Mouse (Mus musculus): ENCODE results near the gene Ptpn22. TPM values are rescaled to one million over a fixed set of nuclear protein-coding genes. Genes with fewer than 3 reads are reported as not detected.
"Not testable (repeated sequence)": the region's sequence is repeated elsewhere in the genome, so short reads cannot be mapped to it uniquely, and the experiment has no call there.

Ptpn22 gene
- total RNA-seq (2014; rRNA removed) (0.31 and 4.3 TPM in 2 replicates), polyA plus RNA-seq (2015; fragmentation: Nextera tagmentation; extraction: Ambion mirVana) (0.40 and 0.53 TPM in 2 replicates)

DNA sequence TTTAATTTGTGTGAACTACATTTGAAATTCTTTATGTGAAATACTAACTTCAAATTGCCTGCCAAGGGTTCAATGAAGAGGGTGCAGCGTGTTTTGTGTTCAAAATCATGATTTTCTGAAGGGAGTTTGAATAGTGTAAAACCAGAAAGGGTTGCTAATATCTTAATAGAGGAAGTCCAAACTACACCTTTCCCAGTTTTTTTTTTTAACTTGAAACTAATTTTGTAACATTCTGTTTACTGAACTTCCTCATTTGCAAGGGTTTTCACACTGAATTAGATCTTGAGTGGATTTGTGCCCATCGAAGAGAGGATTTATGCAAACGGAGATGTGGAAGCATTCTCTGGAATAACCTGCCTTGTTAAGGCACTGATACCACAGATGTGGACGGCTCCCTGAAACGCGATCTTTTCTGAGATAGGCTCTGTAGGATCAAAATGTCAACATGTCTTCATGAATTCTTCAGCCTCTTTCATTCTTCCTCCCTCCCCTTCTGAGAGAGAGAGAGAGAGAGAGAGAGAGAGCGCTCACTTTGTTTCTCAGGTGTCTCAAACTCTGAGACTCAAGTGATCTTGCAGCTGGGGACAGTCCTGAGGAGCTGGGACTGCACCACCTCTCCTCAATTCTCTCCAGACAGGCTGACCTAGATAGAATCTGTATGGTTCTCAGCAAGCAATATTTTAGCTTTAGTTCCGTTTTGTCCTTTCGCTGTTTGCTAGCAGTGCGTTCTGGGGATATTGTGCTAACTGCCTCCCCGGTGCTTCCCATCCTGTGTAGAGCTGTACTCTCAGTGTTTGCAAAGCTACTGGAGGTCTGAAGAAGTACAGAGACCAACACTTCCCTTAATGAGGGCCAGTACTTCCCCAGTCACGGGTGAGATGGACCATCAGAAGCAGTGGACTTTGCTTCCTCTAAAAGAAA lies at the start of gene Ptpn22:
TSS of gene Ptpn22 (plus strand) at position 915 of the 921 bp plus-strand sequence.
- H3K9ac ChIP-seq (replicated peaks; ENCODE audit: low read length) = no peak within 1 kb of the TSS
- H3K27ac ChIP-seq = no peak within 1 kb of the TSS
- no peaks in the 10 kb centered on the region for H3K9me3 ChIP-seq (ENCODE audit: low read length)
- no peaks in the 10 kb centered on the region for H3K27me3 ChIP-seq (ENCODE audit: insufficient read depth, low read length)
- no peak within 1 kb of the TSS for H3K4me2 ChIP-seq (ENCODE audit: low read depth, low read length)
- no peaks in the 10 kb centered on the region; the same call in 1 of the 2 replicates for H3K4me1 ChIP-seq (ENCODE audit: insufficient read depth, low read length)
- 73% methylated on average over 12 of the region's 12 CpGs for WGBS
- ATAC-seq (no peak), DNase-seq (ENCODE audit: low spot score) (no peak)
- no peak for TF ChIP-seq CTCF (IDR thresholded peaks at IDR 0.05; ENCODE audit: low read depth)
- H3K4me3 ChIP-seq (ENCODE audit: low read length) = no peak within 1 kb of the TSS
- H3K36me3 ChIP-seq (ENCODE audit: insufficient read depth, low read length) = no peaks in the 10 kb centered on the region

DNA sequence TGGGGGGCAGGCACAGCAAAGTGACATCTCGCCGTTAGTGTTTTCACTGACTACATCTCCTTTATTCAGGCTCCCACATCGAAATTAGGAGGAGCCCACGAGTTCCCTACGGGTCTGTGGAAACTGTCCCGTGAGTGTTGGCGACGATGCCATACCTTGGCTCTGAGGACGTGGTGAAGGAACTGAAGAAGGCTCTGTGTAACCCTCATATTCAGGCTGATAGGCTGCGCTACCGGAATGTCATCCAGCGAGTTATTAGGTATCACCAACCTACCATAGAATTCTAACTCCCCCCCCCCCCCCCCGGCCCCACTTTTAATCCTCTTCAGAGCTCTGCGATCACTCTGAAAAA lies 49.8 kb upstream of the Ptpn22 start:
- H3K4me2 ChIP-seq (ENCODE audit: low read depth, low read length) = peak overlapping the region; percentile 89
- H3K27ac ChIP-seq = peak overlapping the region; percentile 93
- ATAC-seq (no peak; the same call in 1 of the 2 replicates), DNase-seq (ENCODE audit: low spot score) (no peak)
- 3% methylated on average over 14 of the region's 14 CpGs for WGBS
- peaks cover 15% of the 10 kb centered on the region for H3K4me1 ChIP-seq (ENCODE audit: insufficient read depth, low read length)
- TF ChIP-seq CTCF (IDR thresholded peaks at IDR 0.05; ENCODE audit: low read depth) = no peak
- H3K27me3 ChIP-seq (ENCODE audit: insufficient read depth, low read length) = no peaks in the 10 kb centered on the region
- H3K36me3 ChIP-seq (ENCODE audit: insufficient read depth, low read length) = peaks cover 3% of the 10 kb centered on the region; the same call in 1 of the 2 replicates
- H3K4me3 ChIP-seq (ENCODE audit: low read length) = peak overlapping the region; percentile 88
- peak overlapping the region; percentile 87 for H3K9ac ChIP-seq (replicated peaks; ENCODE audit: low read length)
- H3K9me3 ChIP-seq (ENCODE audit: low read length) = no peaks in the 10 kb centered on the region

DNA sequence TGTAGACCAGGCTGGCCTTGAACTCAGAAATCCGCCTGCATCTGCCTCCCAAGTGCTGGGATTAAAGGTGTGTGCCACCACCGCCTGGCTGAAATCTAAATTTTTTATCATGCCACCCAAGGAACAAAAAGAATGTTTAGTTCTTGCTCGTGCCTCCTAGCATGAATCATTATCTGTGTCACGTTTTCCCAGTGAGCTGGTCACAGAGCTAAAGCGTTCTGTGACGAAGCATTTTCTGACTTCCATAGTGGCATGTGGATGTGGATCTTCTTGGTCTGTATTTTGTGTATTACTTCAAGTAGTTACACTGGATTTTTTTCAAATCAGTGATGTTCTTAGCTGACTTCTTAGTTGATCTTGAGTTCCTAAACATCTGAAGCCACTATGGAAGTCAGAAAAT lies 48.6 kb upstream of the Ptpn22 start:
- TF ChIP-seq CTCF (IDR thresholded peaks at IDR 0.05; ENCODE audit: low read depth) = no peak
- Histone ChIP-seq H3K9ac (replicated peaks; ENCODE audit: low read length) (no peak overlapping the region), H3K4me2 (ENCODE audit: low read depth, low read length) (no peak overlapping the region), H3K4me3 (ENCODE audit: low read length) (no peak overlapping the region), H3K9me3 (ENCODE audit: low read length) (no peaks in the 10 kb centered on the region), H3K36me3 (ENCODE audit: insufficient read depth, low read length) (peaks cover 7% of the 10 kb centered on the region; the same call in 1 of the 2 replicates), H3K27ac (no peak overlapping the region), H3K4me1 (ENCODE audit: insufficient read depth, low read length) (peaks cover 15% of the 10 kb centered on the region), H3K27me3 (ENCODE audit: insufficient read depth, low read length) (no peaks in the 10 kb centered on the region)
- ATAC-seq (no peak), DNase-seq (ENCODE audit: low spot score) (no peak)
- WGBS = 91% methylated on average over 6 of the region's 6 CpGs

DNA sequence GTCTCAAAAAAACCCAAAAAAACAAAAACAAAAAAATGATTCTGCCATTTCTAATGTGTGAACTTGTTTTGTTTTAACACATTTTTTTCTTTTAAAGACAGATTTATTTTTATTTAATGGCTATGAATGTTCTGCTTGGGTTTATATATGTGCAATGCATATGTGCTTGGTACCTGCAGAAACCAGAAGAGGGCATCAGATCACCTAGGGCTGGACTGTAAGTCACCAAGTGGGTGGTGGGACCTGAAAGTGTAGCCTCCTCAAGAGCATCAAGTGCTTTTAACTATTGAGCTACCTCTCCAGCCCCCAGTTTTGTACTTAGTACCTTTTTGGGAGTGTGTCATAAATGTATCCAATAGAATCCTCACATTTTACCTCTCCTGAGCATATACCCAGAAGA lies 32.0 kb upstream of the Ptpn22 start:
- Histone ChIP-seq H3K9me3 (ENCODE audit: low read length) (no peaks in the 10 kb centered on the region), H3K9ac (replicated peaks; ENCODE audit: low read length) (no peak overlapping the region)

DNA sequence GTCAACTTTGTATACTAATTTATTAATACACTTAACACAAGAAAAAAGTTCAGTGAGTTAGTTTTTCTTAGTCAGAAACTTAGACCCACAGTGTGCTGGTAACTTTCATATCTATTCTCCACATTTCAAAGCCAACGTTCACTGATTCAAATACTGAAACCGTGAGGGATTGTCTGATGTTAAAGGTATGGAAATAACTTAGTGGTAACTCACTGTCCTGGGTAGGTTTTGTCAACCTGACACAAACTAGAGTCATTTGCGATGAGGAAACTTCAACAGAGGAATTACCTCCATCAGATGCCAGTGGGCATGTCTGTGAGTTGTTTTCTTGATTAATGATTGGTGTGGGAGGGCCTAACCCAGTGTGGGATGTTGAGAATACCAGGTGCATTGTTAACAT lies 30.6 kb upstream of the Ptpn22 start:
- no peak for DNase-seq (ENCODE audit: low spot score)
- H3K4me2 ChIP-seq (ENCODE audit: low read depth, low read length) = no peak overlapping the region
- no peak for TF ChIP-seq CTCF (IDR thresholded peaks at IDR 0.05; ENCODE audit: low read depth)
- H3K9ac ChIP-seq (replicated peaks; ENCODE audit: low read length) = no peak overlapping the region
- H3K4me3 ChIP-seq (ENCODE audit: low read length) = no peak overlapping the region
- H3K9me3 ChIP-seq (ENCODE audit: low read length) = no peaks in the 10 kb centered on the region
- no peak overlapping the region for H3K27ac ChIP-seq
- H3K27me3 ChIP-seq (ENCODE audit: insufficient read depth, low read length) = no peaks in the 10 kb centered on the region
- no peak for ATAC-seq
- H3K36me3 ChIP-seq (ENCODE audit: insufficient read depth, low read length) = no peaks in the 10 kb centered on the region
- H3K4me1 ChIP-seq (ENCODE audit: insufficient read depth, low read length) = no peaks in the 10 kb centered on the region
- WGBS = 89% methylated on average over 3 of the region's 3 CpGs

More for the DNA sequence above, 32.0 kb upstream of the Ptpn22 start:
- H3K36me3 ChIP-seq (ENCODE audit: insufficient read depth, low read length) = peaks cover 6% of the 10 kb centered on the region; the same call in 1 of the 2 replicates
- H3K27ac ChIP-seq = no peak overlapping the region
- peak; percentile 13; the same call in 1 of the 2 replicates for TF ChIP-seq CTCF (IDR thresholded peaks at IDR 0.05; ENCODE audit: low read depth)
- H3K27me3 ChIP-seq (ENCODE audit: insufficient read depth, low read length) = no peaks in the 10 kb centered on the region
- H3K4me3 ChIP-seq (ENCODE audit: low read length) = no peak overlapping the region
- no peak for DNase-seq (ENCODE audit: low spot score)
- no peak for ATAC-seq
- H3K4me1 ChIP-seq (ENCODE audit: insufficient read depth, low read length) = no peaks in the 10 kb centered on the region
- no peak overlapping the region for H3K4me2 ChIP-seq (ENCODE audit: low read depth, low read length)

DNA sequence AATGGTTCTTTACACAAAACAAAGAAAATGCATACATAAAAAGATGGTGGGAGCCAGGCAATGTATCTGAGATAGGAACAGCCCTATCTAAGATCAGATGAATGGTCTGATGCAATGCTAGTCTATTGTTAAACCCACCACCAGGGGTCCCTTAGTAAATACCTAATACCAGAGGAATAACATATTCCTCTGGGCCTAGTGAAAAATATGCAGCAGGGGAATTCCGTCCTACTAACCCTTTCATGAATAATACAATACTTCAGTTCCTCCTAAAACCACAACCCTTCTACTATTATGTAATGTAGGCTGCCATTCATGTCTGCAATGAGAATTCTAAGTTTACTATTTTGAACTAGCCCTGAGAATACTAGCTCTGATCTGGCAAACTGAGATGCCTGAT lies 28.9 kb upstream of the Ptpn22 start:
- peak; percentile 22 for TF ChIP-seq CTCF (IDR thresholded peaks at IDR 0.05; ENCODE audit: low read depth)
- not testable (repeated sequence) for DNase-seq (ENCODE audit: low spot score); ATAC-seq

GRCm38 (mm10) chr3:103831146-103831545 lies 28.4 kb upstream of the Ptpn22 start:
- no peak overlapping the region for H3K4me3 ChIP-seq (ENCODE audit: low read length)
- no peaks in the 10 kb centered on the region for H3K36me3 ChIP-seq (ENCODE audit: insufficient read depth, low read length)
- H3K9ac ChIP-seq (replicated peaks; ENCODE audit: low read length) = no peak overlapping the region
- H3K4me2 ChIP-seq (ENCODE audit: low read depth, low read length) = no peak overlapping the region
- no peak for ATAC-seq
- no peak for DNase-seq (ENCODE audit: low spot score)
- no peak for TF ChIP-seq CTCF (IDR thresholded peaks at IDR 0.05; ENCODE audit: low read depth)
- H3K27ac ChIP-seq = no peak overlapping the region
- no peaks in the 10 kb centered on the region for H3K27me3 ChIP-seq (ENCODE audit: insufficient read depth, low read length)
- H3K9me3 ChIP-seq (ENCODE audit: low read length) = no peaks in the 10 kb centered on the region
- 77% methylated on average over 7 of the region's 7 CpGs for WGBS
- no peaks in the 10 kb centered on the region for H3K4me1 ChIP-seq (ENCODE audit: insufficient read depth, low read length)

More for the DNA sequence above, 28.9 kb upstream of the Ptpn22 start:
- H3K9ac ChIP-seq (replicated peaks; ENCODE audit: low read length); H3K27me3 ChIP-seq (ENCODE audit: insufficient read depth, low read length); H3K36me3 ChIP-seq (ENCODE audit: insufficient read depth, low read length); H3K27ac ChIP-seq; H3K9me3 ChIP-seq (ENCODE audit: low read length); H3K4me3 ChIP-seq (ENCODE audit: low read length); H3K4me2 ChIP-seq (ENCODE audit: low read depth, low read length); H3K4me1 ChIP-seq (ENCODE audit: insufficient read depth, low read length): not testable (repeated sequence)
- WGBS = 53% methylated on average over 1 of the region's 1 CpGs
